Mouse (Mus musculus) MEL (cell line): ENCODE data around the gene Fam129a. TPM values are rescaled to one million over a fixed set of nuclear protein-coding genes. Genes with fewer than 3 reads are reported as not detected.
A peak's percentile ranks its signal among the peaks of the same experiment; 100 is the strongest.

Experiments used
- DNase-seq: peaks from one replicate; pipeline ENCODE4 v3.0.0; 2011; ENCODE audit warnings: low read depth, low spot score
- H3K27ac ChIP-seq: 2 replicates; pipeline ENCODE4 v1.5.1; 2012; ENCODE audit warnings: low read depth, mild to moderate bottlenecking, control low read depth, low read length, moderate library complexity; ENCODE audit not compliant: control insufficient read depth
- H3K27me3 ChIP-seq, 2 experiments: fragments of 150-350 bp in 1 of 2; sonication (generic) in 1 of 2; 2 replicates each; pipeline ENCODE4 v1.6.1; 2012; ENCODE audit warnings: low read length in 2 of 2, mild to moderate bottlenecking in 2 of 2, improper control_type of control experiment in 1 of 2, moderate library complexity in 1 of 2; ENCODE audit not compliant: insufficient read depth in 2 of 2, control insufficient read depth in 1 of 2
- H3K36me3 ChIP-seq, 2 experiments: 2 replicates each; pipeline ENCODE4 v1.6.1; 2012 to 2014; ENCODE audit warnings: low read length in 2 of 2, improper control_type of control experiment in 1 of 2, inconsistent platforms in 1 of 2, mild to moderate bottlenecking in 1 of 2; ENCODE audit not compliant: insufficient read depth in 2 of 2, control insufficient read depth in 1 of 2
- H3K4me1 ChIP-seq, 2 experiments: fragments of 150-350 bp in 1 of 2; sonication (generic) in 1 of 2; 2 replicates each; pipeline ENCODE4 v1.6.1; 2012; ENCODE audit warnings: low read length in 2 of 2, improper control_type of control experiment in 1 of 2, mild to moderate bottlenecking in 1 of 2; ENCODE audit not compliant: insufficient read depth in 2 of 2, control insufficient read depth in 1 of 2
- H3K4me3 ChIP-seq, 2 experiments: fragments of 150-350 bp in 1 of 2; sonication (generic) in 1 of 2; 2 replicates each; pipeline ENCODE4 v1.5.1; 2012; ENCODE audit warnings: low read depth in 2 of 2, low read length in 2 of 2, mild to moderate bottlenecking in 2 of 2, moderate library complexity in 2 of 2, control low read depth in 1 of 2, improper control_type of control experiment in 1 of 2; ENCODE audit not compliant: control insufficient read depth in 1 of 2, insufficient read depth in 1 of 2
- H3K79me2 ChIP-seq: 2 replicates; pipeline ENCODE4 v1.6.1; 2012; ENCODE audit warnings: mild to moderate bottlenecking, low read length, moderate library complexity; ENCODE audit not compliant: control insufficient read depth, poor library complexity, insufficient read depth
- H3K9ac ChIP-seq: 2 replicates; pipeline ENCODE4 v1.6.1; 2012; ENCODE audit warnings: low read depth, mild to moderate bottlenecking, control low read depth, low read length, moderate library complexity; ENCODE audit not compliant: control insufficient read depth, poor library complexity, severe bottlenecking
- H3K9me3 ChIP-seq: fragments of 150-350 bp; sonication (generic); replicated peaks from 2 replicates; pipeline ENCODE4 v1.6.1; 2012; ENCODE audit warnings: mild to moderate bottlenecking, low read length, improper control_type of control experiment, moderate library complexity; ENCODE audit not compliant: insufficient read depth
- BHLHE40 ChIP-seq: IDR thresholded peaks from 2 replicates; pipeline ENCODE4 v1.6.1; 2012; ENCODE audit warnings: low read depth, mild to moderate bottlenecking, inconsistent platforms, low read length, improper control_type of control experiment, borderline replicate concordance
- EP300 ChIP-seq, 2 experiments: IDR thresholded peaks; 2 replicates each; pipeline ENCODE4 v1.6.1; 2011; ENCODE audit warnings: improper control_type of control experiment in 2 of 2, low read length in 2 of 2, low read depth in 1 of 2, mild to moderate bottlenecking in 1 of 2
- ETS1 ChIP-seq: IDR thresholded peaks from 2 replicates; pipeline ENCODE4 v1.6.1; 2012; ENCODE audit warnings: low read depth, mild to moderate bottlenecking, inconsistent platforms, low read length, improper control_type of control experiment, moderate library complexity
- GATA1 ChIP-seq: IDR thresholded peaks from 2 replicates; pipeline ENCODE4 v1.6.1; 2011; ENCODE audit warnings: low read depth, low read length, improper control_type of control experiment
- HCFC1 ChIP-seq: IDR thresholded peaks from 2 replicates; pipeline ENCODE4 v1.6.1; 2012; ENCODE audit warnings: low read depth, mild to moderate bottlenecking, inconsistent platforms, low read length, improper control_type of control experiment, moderate library complexity
- KAT2A ChIP-seq: conservative IDR thresholded peaks from 2 replicates; pipeline ENCODE4 v1.6.1; 2012; ENCODE audit warnings: low read depth, low read length, improper control_type of control experiment, inconsistent platforms
- MAFK ChIP-seq: IDR thresholded peaks from 2 replicates; pipeline ENCODE4 v1.6.1; 2011; ENCODE audit warnings: low read depth, mild to moderate bottlenecking, low read length, improper control_type of control experiment, borderline replicate concordance
- MAZ ChIP-seq: IDR thresholded peaks from 2 replicates; pipeline ENCODE4 v1.6.1; 2012; ENCODE audit warnings: low read depth, mild to moderate bottlenecking, inconsistent platforms, low read length, improper control_type of control experiment
- MYB ChIP-seq: IDR thresholded peaks from 2 replicates; pipeline ENCODE4 v1.6.1; 2011; ENCODE audit warnings: mild to moderate bottlenecking, low read depth, low read length, improper control_type of control experiment
- RAD21 ChIP-seq: IDR thresholded peaks from 2 replicates; pipeline ENCODE4 v1.6.1; 2011; ENCODE audit warnings: mild to moderate bottlenecking, low read depth, low read length, improper control_type of control experiment
- RCOR1 ChIP-seq: IDR thresholded peaks from 2 replicates; pipeline ENCODE4 v1.6.1; 2012; ENCODE audit warnings: low read depth, mild to moderate bottlenecking, inconsistent platforms, low read length, improper control_type of control experiment
- SIN3A ChIP-seq: IDR thresholded peaks from 2 replicates; pipeline ENCODE4 v1.6.1; 2012; ENCODE audit warnings: low read length, improper control_type of control experiment, inconsistent platforms
- TBP ChIP-seq: IDR thresholded peaks from 2 replicates; pipeline ENCODE4 v1.8.0; 2011; ENCODE audit warnings: low read depth, low read length, improper control_type of control experiment
- TCF12 ChIP-seq: IDR thresholded peaks from 2 replicates; pipeline ENCODE4 v1.6.1; 2014; ENCODE audit warnings: low read depth, mild to moderate bottlenecking, inconsistent platforms, low read length, improper control_type of control experiment, moderate library complexity
- ZC3H11A ChIP-seq: IDR thresholded peaks from 2 replicates; pipeline ENCODE4 v1.6.1; 2012; ENCODE audit warnings: low read depth, mild to moderate bottlenecking, inconsistent platforms, low read length, improper control_type of control experiment
- ZNF384 ChIP-seq: IDR thresholded peaks from 2 replicates; pipeline ENCODE4 v1.6.1; 2012; ENCODE audit warnings: low read depth, mild to moderate bottlenecking, inconsistent platforms, low read length, improper control_type of control experiment
- polyA plus RNA-seq, 2 experiments: library from polyadenylated mRNA; stranded (reverse) in 1 of 2; unstranded in 1 of 2; fragments of >175 nt in 1 of 2; fragments of >200 nt in 1 of 2; gene quantifications; 2 replicates each; pipeline versions ENCODE4 v1.2.1 to v1.2.4; 2012; ENCODE audit warnings: low replicate concordance in 2 of 2, low read depth in 1 of 2; ENCODE audit not compliant: insufficient read length in 2 of 2, insufficient read depth in 1 of 2, missing spikeins in 1 of 2
- total RNA-seq: library from RNA; depleted of rRNA; stranded (reverse); fragments of 300-350 nt; gene quantifications from 2 replicates; pipeline ENCODE4 v1.2.3, GENCODE M21; 2012

Gene Fam129a
- total and polyA plus RNA-seq, 3 experiments: 3.1 to 67.5 (median 8.8) TPM

- Histone ChIP-seq H3K9ac (peak overlapping the region; percentile 47), H3K4me3 (peak overlapping the region in 1 of 2 experiments; percentile 56; a peak in 2 of 4 replicates), H3K79me2 (peaks cover 15% of the 10 kb centered on the region), H3K9me3 (no peaks in the 10 kb centered on the region), H3K27ac (peak overlapping the region; percentile 73; the same call in 1 of the 2 replicates), H3K4me1 (peaks cover 9 to 16% of the 10 kb centered on the region in 2 experiments), H3K36me3 (peaks cover 0 to 28% of the 10 kb centered on the region in 2 experiments; a peak in 2 of 4 replicates), H3K27me3 (no peaks in the 10 kb centered on the region)
- TF ChIP-seq RAD21 (no peak), ZC3H11A (no peak), RCOR1 (0 out of 2 replicates have a peak, but pooled peaks have one; percentile 14), BHLHE40 (no peak), ETS1 (no peak)
- no peak for DNase-seq
Measured at GRCm38 (mm10) chr1:151752946-151753345, 182.0 kb downstream of the Fam129a start.

- H3K27ac ChIP-seq: peak overlapping the region; percentile 73
- H3K36me3 ChIP-seq: peaks cover 0 to 28% of the 10 kb centered on the region in 2 experiments; a peak in 2 of 4 replicates
- no peaks in the 10 kb centered on the region for H3K9me3 ChIP-seq
- H3K9ac ChIP-seq: peak overlapping the region; percentile 72
- peaks cover 17% of the 10 kb centered on the region for H3K79me2 ChIP-seq
- peak; percentile 25; the same call in 1 of the 2 replicates for TF ChIP-seq HCFC1
- 0 out of 2 replicates have a peak, but pooled peaks have one; percentile 25 for TF ChIP-seq ZNF384
- peak; percentile 90; the same call in 1 of the 2 replicates for TF ChIP-seq RCOR1
- TF ChIP-seq MYB: 0 out of 2 replicates have a peak, but pooled peaks have one; percentile 23
- TF ChIP-seq ZC3H11A: 0 out of 2 replicates have a peak, but pooled peaks have one; percentile 15
- TF ChIP-seq GATA1: peak; percentile 73
- peak; percentile 81 for TF ChIP-seq ETS1
- no peak for TF ChIP-seq RAD21
- TF ChIP-seq TBP: no peak
- TF ChIP-seq KAT2A: no peak
- peak; percentile 71 to 78 for TF ChIP-seq EP300 (IDR thresholded peaks at IDR 0.05; ENCODE audit: low read depth in 1 of 2, low read length in 2 of 2)
- peak; percentile 42; the same call in 1 of the 2 replicates for TF ChIP-seq BHLHE40
- TF ChIP-seq MAFK: peak; percentile 64; the same call in 1 of the 2 replicates
- TF ChIP-seq TCF12: peak; percentile 71
- TF ChIP-seq MAZ: peak; percentile 58; the same call in 1 of the 2 replicates
- no peak; the same call in 1 of the 2 replicates for TF ChIP-seq SIN3A
- TF ChIP-seq, all 39 proteins: peak for 12
- Histone ChIP-seq H3K27me3 (no peaks in the 10 kb centered on the region), H3K4me3 (peak overlapping the region; percentile 56 to 77), H3K4me1 (peaks cover 9 to 16% of the 10 kb centered on the region in 2 experiments)
- DNase-seq: peak; percentile 57
Measured at GRCm38 (mm10) chr1:151753374-151753929, 182.5 kb downstream of the Fam129a start.
